Mouse (Mus musculus) forelimb bud, embryonic 11.5 days (tissue): ENCODE measurements around the gene Tcf7.

Source experiments
- DNase-seq: peaks from one replicate; pipeline ENCODE4 v3.0.0-alpha.2; 2012; ENCODE audit warnings: low read depth, low spot score

Tcf7 gene

GRCm38 (mm10) chr11:52268104-52268835 lies 14.5 kb downstream of the Tcf7 start:
- no peak for DNase-seq

- DNase-seq, result no peak
Measured at GRCm38 (mm10) chr11:52267271-52267670, 15.5 kb downstream of the Tcf7 start.

GRCm38 (mm10) chr11:52265616-52266307 lies 17.1 kb downstream of the Tcf7 start:
- DNase-seq, result no peak

- no peak for DNase-seq
Measured at GRCm38 (mm10) chr11:52264871-52265270, 17.9 kb downstream of the Tcf7 start.

GRCm38 (mm10) chr11:52262338-52262737 lies 20.5 kb downstream of the Tcf7 start:
- DNase-seq, result no peak

- no peak for DNase-seq
Measured at GRCm38 (mm10) chr11:52261937-52262336, 20.9 kb downstream of the Tcf7 start.

GRCm38 (mm10) chr11:52260878-52261277 lies 21.9 kb downstream of the Tcf7 start:
- DNase-seq, result no peak

- DNase-seq, result no peak
Measured at GRCm38 (mm10) chr11:52258711-52259110, 24.1 kb downstream of the Tcf7 start.

GRCm38 (mm10) chr11:52257376-52257775 lies 25.4 kb downstream of the Tcf7 start:
- DNase-seq, result no peak

- no peak for DNase-seq
Measured at GRCm38 (mm10) chr11:52255077-52255476, 27.7 kb downstream of the Tcf7 start.

GRCm38 (mm10) chr11:52253674-52254375 lies 29.0 kb downstream of the Tcf7 start:
- DNase-seq, result peak; percentile 70

GRCm38 (mm10) chr11:52252692-52253091 lies 30.1 kb downstream of the Tcf7 start:
- DNase-seq, result no peak

- DNase-seq, result no peak
Measured at GRCm38 (mm10) chr11:52251770-52252169, 31.0 kb downstream of the Tcf7 start.

- DNase-seq, result no peak
Measured at GRCm38 (mm10) chr11:52249452-52249851, 33.4 kb downstream of the Tcf7 start.

GRCm38 (mm10) chr11:52240898-52241542 lies 41.8 kb downstream of the Tcf7 start:
- no peak for DNase-seq

GRCm38 (mm10) chr11:52234509-52234908 lies 48.3 kb downstream of the Tcf7 start:
- DNase-seq, result no peak

- no peak for DNase-seq
Measured at GRCm38 (mm10) chr11:52233906-52234305, 48.9 kb downstream of the Tcf7 start.

GRCm38 (mm10) chr11:52233043-52233653 lies 49.7 kb downstream of the Tcf7 start:
- DNase-seq, result no peak

GRCm38 (mm10) chr11:52231606-52232541 lies 50.9 kb downstream of the Tcf7 start, which contains the start of gene Skp1a:
Gene Skp1a (plus strand): TSS chr11:52231995.
- peak; percentile 94 for DNase-seq

- DNase-seq, result no peak
Measured at GRCm38 (mm10) chr11:52230694-52231093, 52.1 kb downstream of the Tcf7 start.
